Mouse (Mus musculus): ENCODE results near the gene Mgl2. TPM values are rescaled to one million over a fixed set of nuclear protein-coding genes. Genes with fewer than 3 reads are reported as not detected.

Gene Mgl2
- polyA plus RNA-seq (2012; rRNA removed) = 6.4 and 6.8 TPM in 2 replicates

DNA sequence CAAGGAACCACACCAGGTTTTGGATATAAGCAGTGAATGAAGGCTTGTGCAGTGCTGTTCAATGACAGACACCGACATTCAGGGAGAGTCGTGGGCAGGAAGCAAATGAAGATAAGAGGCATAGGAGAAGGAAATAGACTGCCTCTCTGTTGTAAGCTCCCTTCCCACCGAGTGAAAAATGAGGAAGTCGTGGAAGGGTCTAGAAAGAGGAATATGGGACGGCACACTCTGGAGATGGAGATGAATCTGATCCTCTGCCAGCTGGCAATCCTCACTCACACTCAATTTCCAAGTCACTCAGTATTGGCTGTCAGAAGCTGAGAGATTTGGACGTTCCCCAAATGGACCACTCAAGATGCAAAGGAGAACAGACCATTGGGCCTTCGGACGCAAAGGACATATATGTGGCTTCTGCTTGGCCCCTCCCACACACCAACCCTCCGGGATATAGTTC, at the start of gene Mgl2:
Gene Mgl2, plus strand, starts transcription at position 404 of the 454 bp plus-strand sequence.
- no peak for DNase-seq
- H3K36me3 ChIP-seq (ENCODE audit: control insufficient read depth, insufficient read depth, low read length) = no peaks in the 10 kb centered on the region
- 41% methylated on average over 9 of the region's 9 CpGs for WGBS
- H3K4me3 ChIP-seq (ENCODE audit: control insufficient read depth, insufficient read depth, low read length) = no peak within 1 kb of the TSS
- TF ChIP-seq CTCF (IDR thresholded peaks at IDR 0.05; ENCODE audit: borderline replicate concordance, control insufficient read depth, extremely low read depth, insufficient read depth, low read length, poor library complexity) = no peak
- TF ChIP-seq POLR2A (IDR thresholded peaks at IDR 0.05; ENCODE audit: control insufficient read depth, extremely low read depth, insufficient read depth, low read length, poor library complexity) = no peak
- H3K27me3 ChIP-seq (ENCODE audit: control insufficient read depth, insufficient read depth, low read length) = no peaks in the 10 kb centered on the region
- no peak within 1 kb of the TSS for H3K27ac ChIP-seq (ENCODE audit: control insufficient read depth, insufficient read depth, low read length)
- no peaks in the 10 kb centered on the region; the same call in 1 of the 2 replicates for H3K4me1 ChIP-seq (replicated peaks; ENCODE audit: control insufficient read depth, insufficient read depth, low read length)

DNA sequence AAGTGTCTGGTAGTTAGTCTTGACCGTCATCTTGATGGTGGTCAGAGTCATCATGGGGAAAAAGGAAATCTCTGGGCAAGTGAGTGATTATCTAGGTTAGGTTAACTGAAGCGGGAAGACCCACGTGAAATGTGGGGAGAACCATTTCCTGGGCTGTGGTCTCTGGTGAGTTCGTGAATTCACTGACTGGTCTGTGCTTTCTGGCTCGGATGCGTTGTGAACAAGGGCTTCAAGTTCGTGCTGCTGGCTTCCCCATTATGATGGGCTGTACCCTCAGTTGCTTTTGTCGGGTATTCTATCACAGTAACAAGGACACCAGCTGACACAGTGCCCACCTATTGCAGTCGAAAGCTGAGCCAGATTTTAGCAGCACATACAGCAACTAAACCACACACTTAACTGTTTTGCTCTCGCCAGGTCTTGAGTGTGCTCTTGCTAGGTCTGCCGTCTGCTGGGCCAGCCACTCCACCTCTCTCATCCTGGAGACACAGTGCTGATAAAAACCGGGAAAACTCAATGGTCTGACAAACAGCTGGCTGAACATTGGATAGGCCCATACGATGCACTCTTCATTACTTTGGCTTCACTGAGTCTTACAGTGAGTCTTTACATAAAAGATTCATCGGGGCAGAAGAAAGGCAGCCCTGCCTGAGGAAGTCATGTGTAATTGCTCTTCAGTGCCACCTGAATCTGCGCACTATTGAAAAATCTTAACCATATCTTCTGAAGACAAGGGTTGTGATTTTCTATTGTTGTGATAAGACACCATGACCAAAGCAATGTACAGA, 49.1 kb upstream of the Mgl2 start:
- peak; percentile 21 for DNase-seq
- Histone ChIP-seq H3K27me3 (ENCODE audit: control insufficient read depth, insufficient read depth, low read length) (no peaks in the 10 kb centered on the region), H3K27ac (ENCODE audit: control insufficient read depth, insufficient read depth, low read length) (peak overlapping the region; percentile 3), H3K4me3 (ENCODE audit: control insufficient read depth, insufficient read depth, low read length) (no peak overlapping the region), H3K4me1 (replicated peaks; ENCODE audit: control insufficient read depth, insufficient read depth, low read length) (peaks cover 18% of the 10 kb centered on the region), H3K36me3 (ENCODE audit: control insufficient read depth, insufficient read depth, low read length) (no peaks in the 10 kb centered on the region)
- 25% methylated on average over 15 of the region's 15 CpGs for WGBS
- TF ChIP-seq POLR2A (IDR thresholded peaks at IDR 0.05; ENCODE audit: control insufficient read depth, extremely low read depth, insufficient read depth, low read length, poor library complexity) (no peak), CTCF (IDR thresholded peaks at IDR 0.05; ENCODE audit: borderline replicate concordance, control insufficient read depth, extremely low read depth, insufficient read depth, low read length, poor library complexity) (no peak)

DNA sequence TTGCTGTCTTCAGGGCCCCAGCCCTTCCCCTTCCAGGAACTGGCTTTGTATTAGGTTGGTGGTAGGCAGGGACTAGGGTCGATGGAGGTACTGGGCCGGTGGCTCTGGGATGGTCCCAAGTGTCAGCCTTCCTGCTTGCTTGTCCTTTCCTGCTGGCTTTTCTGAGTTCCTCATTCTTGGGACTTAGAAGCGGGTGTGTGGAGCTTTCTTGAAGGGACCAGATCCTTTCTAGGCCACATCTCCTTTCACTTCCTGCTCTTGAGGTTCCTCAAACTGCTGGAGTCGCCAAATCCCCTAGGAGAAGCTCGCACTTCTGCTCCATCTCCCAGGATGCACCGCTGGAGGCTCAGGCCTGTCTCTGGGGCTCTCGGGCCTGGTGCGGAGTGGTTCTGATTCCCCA, 45.6 kb upstream of the Mgl2 start:
- no peak for TF ChIP-seq POLR2A (IDR thresholded peaks at IDR 0.05; ENCODE audit: control insufficient read depth, extremely low read depth, insufficient read depth, low read length, poor library complexity)
- TF ChIP-seq CTCF (IDR thresholded peaks at IDR 0.05; ENCODE audit: borderline replicate concordance, control insufficient read depth, extremely low read depth, insufficient read depth, low read length, poor library complexity) = no peak
- DNase-seq = no peak
- no peaks in the 10 kb centered on the region for H3K27me3 ChIP-seq (ENCODE audit: control insufficient read depth, insufficient read depth, low read length)
- no peaks in the 10 kb centered on the region for H3K36me3 ChIP-seq (ENCODE audit: control insufficient read depth, insufficient read depth, low read length)
- WGBS = 67% methylated on average over 8 of the region's 8 CpGs
- H3K4me1 ChIP-seq (replicated peaks; ENCODE audit: control insufficient read depth, insufficient read depth, low read length) = peaks cover 18% of the 10 kb centered on the region
- H3K27ac ChIP-seq (ENCODE audit: control insufficient read depth, insufficient read depth, low read length) = no peak overlapping the region
- H3K4me3 ChIP-seq (ENCODE audit: control insufficient read depth, insufficient read depth, low read length) = no peak overlapping the region

DNA sequence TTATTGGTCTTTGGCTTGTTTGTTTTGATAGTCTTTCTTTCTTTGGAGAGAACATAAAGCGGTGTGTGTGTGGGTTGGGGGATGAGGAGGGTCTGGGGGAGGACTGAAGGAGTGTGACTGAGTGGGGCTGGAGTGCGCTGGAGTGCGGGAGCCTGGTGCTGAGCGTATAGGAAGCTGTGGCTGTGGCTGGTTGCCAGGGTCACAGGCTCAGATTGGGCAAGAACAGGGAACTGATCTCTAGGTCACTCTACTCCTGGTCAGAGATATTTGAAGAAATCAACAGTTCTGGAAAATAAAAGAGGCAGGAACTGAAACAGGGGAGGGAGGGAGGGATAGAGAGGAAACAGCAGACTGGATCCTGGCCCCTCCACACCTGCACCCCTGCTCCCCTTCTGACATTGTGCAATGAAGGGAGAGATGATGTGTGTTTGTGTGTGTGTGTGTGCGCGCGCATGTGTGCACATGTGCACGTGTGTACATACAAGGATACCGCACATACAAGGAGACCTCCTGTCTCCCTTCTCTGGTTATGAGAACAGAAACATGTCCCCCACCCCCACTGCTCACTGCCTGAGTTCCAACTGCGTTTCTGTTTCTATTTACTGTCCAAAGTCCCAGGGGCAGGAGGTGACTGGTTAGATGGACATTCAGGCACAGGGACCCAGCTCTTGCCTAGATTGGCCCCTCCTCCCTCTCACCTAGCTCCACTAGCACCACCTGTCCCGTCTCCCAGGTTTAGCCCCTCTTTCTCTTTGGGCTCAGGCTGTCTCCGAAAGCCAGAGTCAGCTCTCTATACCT, 37.9 kb upstream of the Mgl2 start, which contains the start of gene Asgr2:
Gene Asgr2, plus strand, starts transcription at position 659 of the 798 bp plus-strand sequence.
- Histone ChIP-seq H3K4me3 (ENCODE audit: control insufficient read depth, insufficient read depth, low read length) (no peak within 1 kb of the TSS), H3K4me1 (replicated peaks; ENCODE audit: control insufficient read depth, insufficient read depth, low read length) (no peaks in the 10 kb centered on the region), H3K27ac (ENCODE audit: control insufficient read depth, insufficient read depth, low read length) (no peak within 1 kb of the TSS), H3K27me3 (ENCODE audit: control insufficient read depth, insufficient read depth, low read length) (no peaks in the 10 kb centered on the region), H3K36me3 (ENCODE audit: control insufficient read depth, insufficient read depth, low read length) (no peaks in the 10 kb centered on the region)
- TF ChIP-seq CTCF (IDR thresholded peaks at IDR 0.05; ENCODE audit: borderline replicate concordance, control insufficient read depth, extremely low read depth, insufficient read depth, low read length, poor library complexity) = no peak
- TF ChIP-seq POLR2A (IDR thresholded peaks at IDR 0.05; ENCODE audit: control insufficient read depth, extremely low read depth, insufficient read depth, low read length, poor library complexity) = no peak
- 65% methylated on average over 12 of the region's 12 CpGs for whole genome bisulfite sequencing
- no peak for DNase-seq

DNA sequence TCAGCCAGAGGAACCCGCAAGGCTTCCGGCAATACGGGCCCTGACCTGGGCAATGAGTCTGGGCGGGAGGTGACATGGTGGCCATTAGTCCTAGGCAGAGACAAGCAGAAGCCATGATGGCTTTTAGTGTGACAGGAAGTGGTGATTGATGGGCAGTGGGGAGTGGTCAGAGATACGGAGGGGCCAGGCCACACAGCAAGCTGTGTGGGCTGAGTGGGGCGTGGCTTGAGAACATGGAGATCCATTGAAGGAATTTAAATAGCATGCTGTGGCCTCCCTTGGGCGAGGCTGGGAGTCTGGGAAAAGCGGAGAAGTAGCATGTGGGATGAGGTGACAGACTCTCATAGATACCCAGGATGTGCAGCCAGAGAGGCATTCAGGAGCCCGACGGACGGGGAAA, 32.7 kb upstream of the Mgl2 start:
- Histone ChIP-seq H3K4me1 (replicated peaks; ENCODE audit: control insufficient read depth, insufficient read depth, low read length) (no peaks in the 10 kb centered on the region), H3K27me3 (ENCODE audit: control insufficient read depth, insufficient read depth, low read length) (no peaks in the 10 kb centered on the region), H3K27ac (ENCODE audit: control insufficient read depth, insufficient read depth, low read length) (no peak overlapping the region), H3K4me3 (ENCODE audit: control insufficient read depth, insufficient read depth, low read length) (no peak overlapping the region), H3K36me3 (ENCODE audit: control insufficient read depth, insufficient read depth, low read length) (no peaks in the 10 kb centered on the region)
- no peak for DNase-seq
- WGBS = 90% methylated on average over 11 of the region's 11 CpGs
- TF ChIP-seq CTCF (IDR thresholded peaks at IDR 0.05; ENCODE audit: borderline replicate concordance, control insufficient read depth, extremely low read depth, insufficient read depth, low read length, poor library complexity) (no peak), POLR2A (IDR thresholded peaks at IDR 0.05; ENCODE audit: control insufficient read depth, extremely low read depth, insufficient read depth, low read length, poor library complexity) (no peak)

DNA sequence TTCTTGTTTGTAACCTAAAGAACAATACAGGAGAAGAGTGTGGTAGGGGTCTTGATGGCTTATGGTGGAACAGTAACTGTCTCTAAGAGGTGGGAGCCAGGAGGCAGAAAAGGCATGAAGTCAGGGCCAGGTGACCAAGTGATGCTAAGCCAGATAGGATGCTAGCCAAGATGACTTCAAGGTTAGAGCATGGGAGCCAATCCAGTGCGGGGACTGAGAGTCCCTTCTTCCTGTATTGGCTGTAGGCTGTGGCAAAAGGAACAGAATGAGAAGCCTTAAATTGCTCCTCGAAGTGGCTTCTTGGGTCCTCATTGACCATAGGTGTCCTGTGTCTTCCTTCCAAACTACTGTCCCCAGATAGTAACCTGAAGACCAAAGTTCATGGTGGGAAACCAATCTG, 31.0 kb upstream of the Mgl2 start:
- H3K36me3 ChIP-seq (ENCODE audit: control insufficient read depth, insufficient read depth, low read length) = no peaks in the 10 kb centered on the region
- 94% methylated on average over 2 of the region's 2 CpGs for WGBS
- no peak overlapping the region for H3K4me3 ChIP-seq (ENCODE audit: control insufficient read depth, insufficient read depth, low read length)
- TF ChIP-seq CTCF (IDR thresholded peaks at IDR 0.05; ENCODE audit: borderline replicate concordance, control insufficient read depth, extremely low read depth, insufficient read depth, low read length, poor library complexity) (no peak), POLR2A (IDR thresholded peaks at IDR 0.05; ENCODE audit: control insufficient read depth, extremely low read depth, insufficient read depth, low read length, poor library complexity) (no peak)
- no peak overlapping the region for H3K27ac ChIP-seq (ENCODE audit: control insufficient read depth, insufficient read depth, low read length)
- no peaks in the 10 kb centered on the region for H3K4me1 ChIP-seq (replicated peaks; ENCODE audit: control insufficient read depth, insufficient read depth, low read length)
- H3K27me3 ChIP-seq (ENCODE audit: control insufficient read depth, insufficient read depth, low read length) = no peaks in the 10 kb centered on the region
- DNase-seq = no peak

All from thymus, adult 2 months (tissue).